ENCODE assay signal across 17 mouse cellular contexts in genomic region chr14:27789066-27789898, GRCm38 (mm10).
DNase-seq lines count a peak whose midpoint lies in the region; ATAC-seq lines count a peak whose summit lies in the region.
"Had no signal": no experiment of that assay in that cellular context is flagged by ENCODE, and none has a peak within 500 bp of the region (broad histone marks: within the 10 kb centered on the region; RNA-seq: fewer than 3 reads in every experiment).

No protein-coding gene starts in this region.

- ATAC-seq in heart, embryonic 14.5 days (ENCODE audit: insufficient number of reproducible peaks, insufficient read depth, low FRiP score, low read depth), result peak; percentile 68
- ATAC-seq in hematopoietic stem cell, adult 5-6 weeks (replicated peaks in 1 of 2; ENCODE audit: insufficient read depth in 1 of 2, low FRiP score in 2 of 2, low TSS enrichment in 1 of 2, low read depth in 1 of 2, poor library complexity in 2 of 2, severe bottlenecking in 2 of 2), result peak; percentile 91 to 93
- ATAC-seq: forebrain, embryonic 13.5 days had no signal

- H3K27me3 ChIP-seq in heart, embryonic 14.5 days (ENCODE audit: control insufficient read depth, insufficient read depth, low read length), result no peaks in the 10 kb centered on the region
- H3K27me3 ChIP-seq: forebrain, embryonic 13.5 days; hindbrain, embryonic 13.5 days; liver, embryonic 15.5 days; neural tube, embryonic 12.5 days had no signal

- H3K4me2 ChIP-seq in heart, embryonic 14.5 days (ENCODE audit: low read length), result no peak overlapping the region
- H3K4me2 ChIP-seq: forebrain, embryonic 13.5 days; hindbrain, embryonic 13.5 days; liver, embryonic 15.5 days; neural tube, embryonic 12.5 days had no signal

- peak overlapping the region; percentile 57 to 59; a peak in 2 of 4 replicates for H3K27ac ChIP-seq in heart, embryonic 14.5 days (replicated peaks in 1 of 2; ENCODE audit: control insufficient read depth in 1 of 2, insufficient read depth in 1 of 2, low read depth in 2 of 2, low read length in 2 of 2)
- H3K27ac ChIP-seq: forebrain, embryonic 13.5 days; hindbrain, embryonic 13.5 days; liver, embryonic 15.5 days; neural tube, embryonic 12.5 days; stomach, postnatal 0 days had no signal

- H3K4me1 ChIP-seq in heart, embryonic 14.5 days (ENCODE audit: control insufficient read depth in 2 of 2, insufficient read depth in 2 of 2, low read length in 2 of 2), result no peaks in the 10 kb centered on the region
- H3K4me1 ChIP-seq: forebrain, embryonic 13.5 days; hindbrain, embryonic 13.5 days; liver, embryonic 15.5 days; neural tube, embryonic 12.5 days had no signal

- no peak for DNase-seq in heart, postnatal 14 days
- peak; percentile 55 for DNase-seq in right cerebral cortex, adult 18-20 months
- DNase-seq in right cerebral cortex, postnatal 14 days, result no peak
- peak; percentile 40 for DNase-seq in telencephalon, adult 2 months (ENCODE audit: low read depth, low spot score)
- DNase-seq in c-Kit-positive CD71-positive TER-119-positive erythroid progenitor cells, embryonic 14.5 days (ENCODE audit: low spot score), result no peak
- no peak for DNase-seq in adrenal gland, postnatal 25 days
- DNase-seq: cerebellum, adult 18-20 months; kidney, adult 11 months; kidney, postnatal 25 days; lung, postnatal 36 days had no signal

- WGBS in heart, embryonic 14.5 days, result 60% methylated on average over 6 of the region's 6 CpGs

- H3K36me3 ChIP-seq in heart, embryonic 14.5 days (ENCODE audit: control insufficient read depth, insufficient read depth, low read length), result no peaks in the 10 kb centered on the region
- H3K36me3 ChIP-seq: hindbrain, embryonic 13.5 days; liver, embryonic 15.5 days; neural tube, embryonic 12.5 days had no signal

- H3K9ac ChIP-seq in heart, embryonic 14.5 days (ENCODE audit: low read length), result no peak overlapping the region
- H3K9ac ChIP-seq: forebrain, embryonic 13.5 days; hindbrain, embryonic 13.5 days; liver, embryonic 15.5 days; neural tube, embryonic 12.5 days had no signal

- intact Hi-C loops in heart, postnatal 14 days (cut with DNase I), result no loop called here

- no peak overlapping the region for H3K4me3 ChIP-seq in heart, embryonic 14.5 days (ENCODE audit: control insufficient read depth in 1 of 2, insufficient read depth in 1 of 2, low read depth in 1 of 2, low read length in 2 of 2)
- H3K4me3 ChIP-seq: forebrain, embryonic 13.5 days; hindbrain, embryonic 13.5 days; liver, embryonic 15.5 days; neural tube, embryonic 12.5 days had no signal

- H3K9me3 ChIP-seq in heart, embryonic 14.5 days (ENCODE audit: control insufficient read depth, low read length), result no peaks in the 10 kb centered on the region
- H3K9me3 ChIP-seq: forebrain, embryonic 13.5 days; hindbrain, embryonic 13.5 days; liver, embryonic 15.5 days; neural tube, embryonic 12.5 days had no signal

Comparison
In these comparisons a context has a peak if more than half of its experiments do, and no peak if none do; other contexts are left out.
1. DNase-seq: peak in right cerebral cortex, adult 18-20 months (single experiment) and telencephalon, adult 2 months (single experiment); none in heart, postnatal 14 days (0 of 2), right cerebral cortex, postnatal 14 days (single experiment), c-Kit-positive CD71-positive TER-119-positive erythroid progenitor cells, embryonic 14.5 days (single experiment) and adrenal gland, postnatal 25 days (single experiment).